Mouse (Mus musculus) adipocyte (in vitro differentiated cells): ENCODE results near the gene Fry.

Source experiments
- DNase-seq: peaks from one replicate; pipeline ENCODE4 v3.0.0-alpha.2; 2016; ENCODE audit warnings: low spot score

Fry gene

DNA sequence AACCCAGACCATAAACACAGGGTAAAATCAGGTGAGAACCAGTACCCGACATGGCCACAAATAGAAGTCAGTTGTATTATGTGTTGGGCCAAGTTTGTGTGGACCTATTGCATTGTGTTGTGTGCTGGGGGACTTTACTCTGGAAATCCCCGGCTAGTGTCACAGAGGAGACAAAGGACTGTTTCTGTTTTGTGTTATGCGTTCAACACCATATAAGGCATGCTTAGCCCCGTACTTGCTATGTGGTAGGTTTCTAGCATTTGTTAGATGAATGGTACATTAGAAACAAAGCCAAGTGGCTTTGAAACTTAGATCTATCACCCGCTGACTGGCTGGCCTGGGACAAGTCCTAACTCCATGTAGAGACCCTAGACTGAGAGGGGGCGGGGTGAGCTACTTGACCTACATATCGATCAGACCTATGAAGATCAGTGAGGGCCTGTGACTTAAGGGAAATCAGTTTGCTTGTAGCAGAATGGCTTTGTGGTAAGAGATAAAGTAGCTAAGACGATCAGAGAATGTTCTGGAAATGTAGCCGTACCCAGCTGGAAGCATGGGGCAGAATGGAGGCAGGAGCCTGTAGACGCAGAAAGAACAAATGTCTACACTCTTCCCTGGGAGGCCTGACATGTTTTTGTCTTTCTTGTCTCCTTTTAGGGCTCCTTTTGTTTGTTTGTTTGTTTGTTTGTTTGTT, 105.2 kb downstream of the Fry start:
- DNase-seq = no peak

DNA sequence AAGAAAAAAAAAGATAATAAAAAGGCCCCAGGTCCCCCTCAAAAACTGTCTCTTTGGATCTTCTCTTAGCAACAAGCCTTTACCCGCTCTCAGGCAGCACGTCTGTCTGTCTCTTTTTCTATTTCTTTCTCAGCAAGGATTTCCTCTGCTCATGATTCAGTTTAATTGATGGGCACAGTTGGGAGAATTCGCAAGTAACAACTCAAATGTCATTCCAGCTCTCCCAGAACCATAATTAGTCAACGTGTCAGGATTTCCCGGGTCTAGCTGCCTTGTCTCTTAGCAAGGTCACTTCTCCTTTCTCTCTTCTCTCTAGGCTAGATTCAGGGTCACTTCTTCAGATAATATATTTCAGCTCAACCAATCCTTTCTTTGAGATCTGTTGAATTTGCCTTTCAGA, 110.6 kb downstream of the Fry start:
- no peak for DNase-seq

DNA sequence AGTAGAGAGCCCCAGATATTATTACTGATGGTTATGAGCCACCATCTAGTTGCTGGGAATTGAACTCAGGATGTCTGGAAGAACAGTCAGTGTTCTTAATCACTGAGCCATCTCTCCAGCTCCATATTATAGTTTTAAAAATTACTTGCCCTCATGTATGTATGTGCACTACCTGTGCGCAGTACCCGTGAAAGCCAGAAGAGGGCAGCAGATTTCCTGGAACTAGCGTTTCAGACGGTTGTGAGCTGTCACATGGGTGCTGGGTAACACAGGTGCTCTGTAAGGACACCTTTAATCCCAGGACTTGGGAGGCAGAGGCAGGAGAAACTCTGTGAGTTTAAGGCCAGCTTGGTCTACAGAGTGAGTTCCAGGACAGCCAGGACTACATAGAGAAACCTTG, 111.3 kb downstream of the Fry start:
- DNase-seq = no peak

DNA sequence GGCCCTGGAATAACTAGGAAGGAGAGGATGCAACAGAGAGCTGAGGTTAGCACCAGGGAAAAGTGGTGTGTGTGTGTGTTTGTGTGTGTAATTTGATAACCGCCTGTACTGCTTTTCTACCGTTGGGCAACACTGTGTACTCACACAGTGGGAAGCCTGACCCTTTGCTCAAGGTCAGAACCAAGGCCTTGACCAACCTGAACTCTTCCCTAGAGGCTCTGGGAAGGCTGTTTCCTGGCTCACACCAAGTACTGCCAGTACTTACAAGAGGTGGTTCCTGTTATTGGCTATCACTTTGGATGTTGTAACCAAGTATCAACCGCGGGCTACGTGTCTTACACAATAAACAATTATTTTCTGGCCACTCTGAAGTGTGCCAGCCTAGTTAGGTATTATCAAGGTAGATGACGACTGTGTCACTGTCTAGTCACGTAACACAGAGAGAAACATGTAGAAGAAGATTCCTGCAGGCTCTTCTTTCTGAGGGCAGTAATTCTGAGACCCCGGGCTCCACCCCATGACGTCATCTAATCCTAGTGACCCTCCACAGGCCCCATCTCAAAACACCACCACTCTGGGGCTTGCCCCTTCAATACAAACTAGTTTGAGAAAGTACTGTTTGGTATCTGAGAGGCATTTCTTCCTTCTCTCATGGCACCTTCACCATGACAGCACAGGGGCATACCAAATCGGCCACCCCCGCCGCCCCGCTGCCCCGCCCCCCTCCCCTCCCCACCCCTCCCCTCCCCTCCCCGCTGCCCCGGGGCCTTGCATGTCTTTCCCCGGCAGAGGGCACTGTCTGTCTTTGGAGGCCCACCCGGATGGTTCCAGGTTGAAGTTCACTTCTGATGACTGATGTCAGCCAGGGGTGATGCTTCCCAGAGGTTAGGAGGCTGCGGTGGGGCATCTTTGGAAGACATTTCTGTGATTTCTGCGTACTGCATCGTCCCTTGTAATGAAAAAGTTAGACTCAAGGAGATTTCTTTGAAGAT, 114.0 kb downstream of the Fry start:
- DNase-seq = no peak

DNA sequence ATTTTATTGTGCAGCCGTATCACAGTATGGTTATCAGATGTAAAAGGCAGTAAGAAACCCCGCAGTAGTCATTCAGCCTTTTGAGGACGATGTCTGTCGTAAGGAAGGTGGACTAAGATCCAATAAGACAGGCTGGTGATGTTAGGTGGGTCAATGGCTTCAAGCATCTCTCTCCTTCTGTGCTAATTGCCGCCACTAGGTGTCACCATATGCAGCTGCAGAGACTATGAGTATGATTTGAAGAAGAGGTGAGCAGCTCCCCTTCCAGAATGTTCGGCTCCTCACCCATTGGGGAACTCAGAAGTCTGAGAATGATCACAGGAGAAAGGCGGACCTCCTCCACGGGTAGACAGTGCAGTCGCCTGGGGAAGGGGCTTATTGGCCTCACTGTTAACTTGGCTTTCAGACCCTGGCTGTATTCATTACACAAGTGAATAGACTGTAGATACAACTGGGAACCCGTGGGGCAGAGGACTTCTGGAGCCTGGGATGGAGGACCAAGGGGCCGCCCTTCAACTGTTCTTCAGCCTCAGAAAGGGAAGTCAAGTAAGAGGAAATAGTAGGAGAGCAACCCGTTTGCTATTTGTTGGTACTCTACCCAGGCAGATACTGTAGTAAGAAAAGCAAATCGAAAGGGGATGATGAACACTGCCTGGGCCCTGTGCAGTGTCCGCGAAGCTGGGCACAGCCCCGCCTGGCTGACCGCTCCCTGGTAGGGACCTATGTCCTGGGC, 114.9 kb downstream of the Fry start:
- peak; percentile 47 for DNase-seq

DNA sequence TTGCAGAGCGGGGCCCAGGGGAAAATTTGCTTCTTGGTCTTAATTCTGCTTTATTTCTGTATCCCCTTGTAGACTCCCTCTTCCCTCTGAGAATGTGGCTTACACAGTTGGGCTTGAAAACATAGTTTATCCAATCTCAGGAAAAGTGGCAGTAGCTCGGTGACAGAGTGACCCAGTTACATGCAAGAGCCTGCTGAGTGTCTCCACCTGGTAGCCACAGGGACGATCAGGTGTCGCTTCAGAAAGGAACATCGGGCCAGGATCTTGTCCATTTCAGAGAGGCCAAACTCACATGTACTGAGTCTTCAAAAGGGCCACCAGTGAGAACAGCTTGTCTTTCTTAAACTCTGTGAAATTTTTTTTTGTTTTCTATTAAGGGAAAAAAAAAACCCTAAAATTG, 117.5 kb downstream of the Fry start:
- no peak for DNase-seq

DNA sequence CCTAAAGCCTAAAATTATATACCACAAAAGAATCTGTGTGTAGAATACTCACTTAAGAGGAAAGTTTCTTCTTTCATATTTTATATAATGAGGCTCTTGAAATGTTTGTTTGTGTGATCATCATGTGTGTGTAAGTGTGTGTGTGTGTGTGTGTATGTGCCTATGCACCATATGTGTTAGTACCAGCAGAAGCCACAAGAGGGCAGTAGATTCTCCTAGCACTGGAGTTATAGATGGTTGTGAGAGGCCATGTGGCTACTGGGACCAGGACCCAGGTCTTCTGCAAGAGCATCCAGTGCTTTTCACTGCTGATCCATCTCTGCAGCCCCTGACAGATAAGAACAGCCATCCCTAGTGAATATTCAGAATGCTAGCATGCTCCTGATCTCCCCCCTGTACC, 118.2 kb downstream of the Fry start:
- no peak for DNase-seq

DNA sequence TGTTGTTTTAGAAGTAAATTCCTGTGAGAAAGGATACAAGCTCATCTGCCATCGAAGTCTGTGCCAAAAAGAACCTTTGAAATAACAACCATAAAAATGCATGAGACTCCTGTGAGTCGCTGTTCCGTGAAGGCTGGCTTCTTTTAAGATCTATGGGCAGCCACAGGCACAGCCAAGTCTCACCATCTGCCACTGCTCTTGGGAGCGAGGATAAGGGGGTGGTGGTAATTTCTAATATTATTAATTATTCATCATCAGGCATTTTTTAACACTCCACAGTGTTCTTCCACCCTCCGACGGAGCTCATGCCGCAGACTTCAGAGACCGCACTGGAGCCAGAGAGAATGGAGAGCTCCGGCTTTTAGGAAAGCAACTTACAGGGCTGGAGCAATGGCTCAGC, 123.2 kb downstream of the Fry start:
- no peak for DNase-seq

DNA sequence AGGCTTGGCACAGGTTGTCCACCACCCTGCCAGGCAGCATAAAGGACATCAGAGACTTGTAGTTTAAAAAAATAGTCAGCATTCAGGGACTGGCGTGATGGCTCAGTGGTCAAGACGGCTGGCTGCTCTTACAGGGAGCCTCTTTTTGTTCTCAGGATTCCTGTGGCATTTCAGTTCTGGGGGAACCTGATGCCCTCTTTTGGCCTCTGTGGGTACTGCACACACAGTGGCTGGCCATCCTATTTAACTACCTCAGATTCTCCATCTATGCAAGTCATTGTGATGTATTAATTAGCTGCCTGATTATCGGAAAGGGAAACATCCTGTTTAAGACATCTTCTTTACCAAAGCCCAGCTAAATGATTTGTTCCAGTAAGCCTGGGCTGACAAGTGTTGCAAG, 128.3 kb downstream of the Fry start:
- no peak for DNase-seq

DNA sequence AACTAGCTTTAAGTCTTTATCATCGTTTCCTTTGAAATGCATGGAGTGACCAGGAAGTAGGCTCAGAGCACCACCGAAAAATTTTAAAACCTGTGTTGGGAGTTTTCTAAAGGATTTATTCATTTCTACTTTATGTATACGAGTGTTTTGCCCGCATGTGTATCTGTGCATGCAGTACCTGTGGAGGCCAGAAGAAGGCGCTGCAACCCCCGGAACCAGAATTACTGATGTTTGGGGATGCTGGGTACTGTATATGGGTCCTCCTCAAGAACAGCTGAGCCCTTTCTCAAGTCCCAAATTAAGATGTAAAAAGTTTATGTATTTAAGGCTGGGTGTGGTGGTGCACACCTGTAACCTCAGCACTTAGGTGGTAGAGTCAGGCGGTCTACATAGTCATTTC, 139.3 kb downstream of the Fry start:
- no peak for DNase-seq

DNA sequence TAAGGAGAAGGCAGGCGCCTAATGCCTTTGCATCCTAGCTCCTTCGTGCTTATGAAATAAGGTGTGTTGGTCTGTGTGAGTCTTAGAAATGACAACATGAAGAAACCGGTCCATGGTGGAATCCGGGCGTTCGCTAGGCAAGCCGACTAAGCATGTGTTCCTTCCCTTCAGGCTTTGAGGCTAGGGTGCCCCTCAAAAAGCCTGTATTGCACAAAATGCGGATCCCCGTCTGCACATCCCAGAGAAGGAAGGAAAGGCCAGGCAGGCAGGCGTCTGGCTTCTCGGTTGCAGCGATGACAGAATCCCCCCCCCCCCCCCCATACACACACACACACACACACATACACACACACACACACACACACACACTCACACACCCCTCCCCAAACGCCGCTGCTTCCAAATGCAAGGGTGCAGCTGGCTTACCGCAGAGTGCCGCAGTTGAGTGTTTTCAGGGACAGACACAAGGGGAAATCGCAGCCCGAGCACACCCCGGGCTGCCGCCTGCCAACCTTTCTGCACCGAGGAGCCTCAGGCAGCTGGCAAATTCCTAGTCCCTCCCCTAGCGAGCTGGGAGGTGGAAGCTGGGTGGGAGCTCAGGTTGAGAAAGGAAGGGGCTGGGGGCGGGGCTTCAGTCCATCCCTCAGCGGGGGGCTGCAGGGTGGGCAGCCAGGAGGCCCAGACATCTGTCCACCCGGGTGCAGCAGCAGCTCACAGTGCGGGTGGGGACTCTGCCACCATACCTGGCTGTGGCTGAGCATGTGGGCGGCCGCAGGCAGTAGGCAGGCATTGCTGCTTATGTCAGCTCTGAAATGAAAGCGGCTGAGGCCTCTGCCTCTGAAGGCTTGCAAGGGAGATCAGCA, 141.0 kb downstream of the Fry start:
- no peak for DNase-seq

DNA sequence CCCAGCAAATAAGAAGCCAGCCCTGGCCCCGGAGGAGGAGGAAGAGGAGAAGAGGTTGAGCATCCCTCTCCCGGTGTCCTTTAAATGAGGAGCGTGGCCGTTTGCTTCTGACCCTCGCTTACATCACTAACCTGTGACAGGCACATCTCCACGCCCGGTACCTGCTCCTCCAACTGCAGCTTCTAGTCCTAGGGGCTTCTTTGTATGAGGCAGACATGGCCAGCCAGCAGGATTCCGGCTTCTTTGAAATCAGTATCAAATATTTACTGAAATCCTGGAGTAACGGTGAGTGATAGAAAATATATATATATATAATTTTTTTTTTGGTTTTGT, 141.6 kb downstream of the Fry start:
- DNase-seq = no peak

DNA sequence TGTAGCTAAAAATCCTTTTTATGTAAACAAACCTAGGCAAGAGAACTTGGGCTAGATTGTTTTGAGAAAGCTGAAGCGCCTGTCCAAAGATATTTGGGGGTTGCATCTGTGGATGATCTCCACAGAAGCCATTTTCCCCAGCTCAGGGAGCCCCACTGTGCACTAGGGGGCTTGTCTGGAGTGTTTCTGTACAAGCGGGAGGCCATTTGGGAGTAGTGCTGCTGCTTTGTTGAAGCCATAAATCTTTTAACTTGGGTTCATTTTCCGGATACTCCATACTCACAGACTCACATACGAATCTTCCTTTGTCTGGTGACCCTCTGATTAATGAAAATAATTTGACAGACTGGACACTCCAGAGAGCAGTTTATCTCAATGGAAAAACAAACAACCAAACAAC, 142.9 kb downstream of the Fry start:
- no peak for DNase-seq

DNA sequence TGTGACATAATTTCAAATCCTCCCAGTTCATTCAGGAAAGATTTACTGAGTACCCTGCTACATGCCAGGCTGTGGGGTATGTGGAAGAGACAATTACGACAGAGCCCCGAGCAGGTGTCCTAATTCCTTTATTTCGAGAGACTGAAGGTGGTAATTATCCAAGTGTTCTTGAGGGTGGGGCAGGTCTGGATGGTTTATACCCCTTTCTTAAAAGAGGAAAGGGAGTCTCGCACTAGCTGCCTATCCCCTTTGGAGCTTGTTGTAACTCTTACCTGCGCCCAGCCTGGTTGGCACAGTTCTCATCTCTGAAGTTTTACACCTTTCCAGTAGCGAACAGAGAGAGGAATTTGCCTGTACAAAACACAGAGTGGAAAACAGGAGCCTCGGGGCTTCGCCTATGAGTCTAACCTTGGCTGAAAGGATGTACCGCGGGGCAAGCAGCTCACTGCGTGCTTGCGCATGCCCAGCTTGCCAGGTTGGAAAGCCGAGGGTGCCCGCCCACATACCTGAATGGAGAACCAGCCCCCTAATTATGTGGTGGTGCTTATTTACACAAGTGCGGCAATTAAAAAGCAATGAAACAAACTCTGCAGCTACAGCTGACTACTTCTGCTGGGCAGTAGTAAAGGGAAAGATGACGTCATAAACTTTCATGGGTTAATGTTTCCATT, 143.7 kb downstream of the Fry start:
- DNase-seq = no peak

DNA sequence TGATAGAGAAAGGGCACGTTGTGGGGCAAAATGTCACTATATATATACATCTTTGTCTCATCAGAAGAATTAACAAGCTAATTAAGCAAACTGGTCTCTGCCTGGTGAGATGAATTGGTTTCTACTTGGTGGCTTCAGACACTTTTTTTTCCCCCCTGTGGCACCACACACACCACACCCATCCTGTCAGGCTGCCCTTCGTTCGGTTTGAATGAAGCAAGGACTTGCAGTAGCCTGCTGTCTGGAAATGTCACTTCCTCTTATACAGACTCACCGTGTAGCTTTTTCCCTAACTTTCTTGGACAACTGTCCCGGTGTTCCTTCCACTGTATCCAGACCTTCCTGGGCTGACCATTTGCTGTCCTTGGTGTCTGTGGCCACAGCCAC, 144.3 kb downstream of the Fry start:
- no peak for DNase-seq

DNA sequence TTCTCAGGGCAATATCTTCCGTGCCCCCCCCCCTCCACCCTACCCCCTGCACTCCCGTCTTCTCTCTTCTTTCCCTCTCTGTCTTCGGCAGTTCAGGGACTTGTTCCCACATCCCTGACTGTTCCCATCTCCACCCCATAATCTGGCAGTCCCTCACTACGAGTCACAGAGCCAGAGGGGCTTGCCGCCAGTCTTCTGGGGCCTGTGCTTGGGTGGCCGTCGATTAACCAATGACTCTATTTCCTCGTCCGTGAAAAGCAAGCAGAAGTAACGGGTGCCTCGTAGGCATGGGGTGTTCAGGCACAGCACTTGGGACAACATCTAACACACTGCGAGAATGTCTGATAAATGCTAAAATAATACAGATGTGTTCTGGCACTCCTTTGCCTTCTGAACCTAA, 144.7 kb downstream of the Fry start:
- no peak for DNase-seq

DNA sequence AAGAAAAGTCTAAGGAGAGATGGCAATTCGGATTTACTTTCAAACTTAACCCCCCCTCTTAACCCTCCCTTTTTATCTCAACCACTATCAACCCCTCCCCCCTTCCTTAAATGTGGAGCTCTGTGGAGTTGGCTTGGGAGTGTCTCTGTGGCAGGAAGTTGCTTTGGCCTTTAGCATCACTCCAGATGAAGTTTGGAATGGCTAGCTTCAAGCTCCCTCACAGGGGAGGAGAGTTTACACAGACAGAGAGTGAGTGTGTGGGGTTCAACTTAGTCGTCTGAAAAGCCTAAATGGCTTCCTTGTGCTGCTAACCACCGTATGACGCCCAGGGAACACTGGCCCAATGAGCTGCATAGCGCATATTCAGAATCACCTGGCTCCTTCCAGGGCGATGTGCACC, 145.2 kb downstream of the Fry start:
- no peak for DNase-seq

DNA sequence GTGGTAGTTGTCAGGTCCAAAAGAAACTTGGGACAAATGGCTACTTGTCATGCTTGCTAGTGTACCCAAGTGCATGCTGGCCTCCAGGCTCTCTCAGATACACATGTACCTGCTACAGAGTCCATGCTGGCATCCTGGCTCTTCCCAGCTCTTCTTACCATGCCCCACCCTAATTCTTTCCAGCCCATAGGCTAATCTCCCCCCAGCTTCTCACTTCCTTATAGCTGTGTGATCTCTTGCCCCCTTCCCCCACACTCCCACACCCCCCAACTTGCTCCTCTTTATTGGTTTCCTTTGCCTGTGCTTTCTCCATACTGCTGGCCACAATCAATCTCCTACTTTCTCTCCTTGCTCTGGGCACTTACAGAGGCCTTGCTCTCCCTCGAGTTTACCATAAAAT, 146.6 kb downstream of the Fry start:
- no peak for DNase-seq

DNA sequence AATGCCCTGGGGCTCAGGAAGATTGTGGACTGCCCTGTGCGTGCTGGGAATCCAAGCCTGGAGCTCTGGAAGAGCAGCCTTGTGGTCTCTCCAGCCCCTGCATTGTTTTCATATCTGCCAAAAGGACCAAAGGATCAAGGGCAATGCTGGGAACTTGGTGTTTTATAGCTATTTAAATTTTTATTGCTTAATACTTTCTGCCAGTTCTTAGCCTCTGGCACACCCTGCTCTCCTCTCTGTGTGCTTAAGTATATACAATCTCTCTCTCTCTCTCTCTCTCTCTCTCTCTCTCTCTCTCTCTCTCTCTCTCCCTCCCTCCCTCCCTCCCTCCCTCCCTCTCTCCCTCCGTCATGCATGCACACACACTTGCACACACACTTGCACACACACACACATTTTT, 147.5 kb downstream of the Fry start:
- no peak for DNase-seq

DNA sequence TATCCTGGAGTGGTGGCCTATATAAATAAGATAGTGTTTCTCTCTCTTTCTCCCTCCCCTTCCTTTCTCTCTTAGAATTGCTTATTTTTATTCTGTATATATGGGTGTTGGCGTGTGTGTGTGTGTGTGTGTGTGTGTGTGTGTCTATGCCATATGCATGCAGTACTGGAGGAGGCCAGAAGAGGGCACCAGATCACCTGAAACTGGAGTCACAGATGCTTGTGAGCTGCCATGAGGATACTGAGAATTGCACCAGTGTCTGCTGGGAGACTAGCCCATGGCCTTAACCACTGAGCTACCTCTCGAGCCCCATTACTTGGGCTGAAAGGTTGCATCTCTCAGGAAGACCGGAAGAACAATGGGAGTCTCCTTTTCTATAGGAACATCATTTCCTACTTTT, 149.8 kb downstream of the Fry start:
- no peak for DNase-seq

DNA sequence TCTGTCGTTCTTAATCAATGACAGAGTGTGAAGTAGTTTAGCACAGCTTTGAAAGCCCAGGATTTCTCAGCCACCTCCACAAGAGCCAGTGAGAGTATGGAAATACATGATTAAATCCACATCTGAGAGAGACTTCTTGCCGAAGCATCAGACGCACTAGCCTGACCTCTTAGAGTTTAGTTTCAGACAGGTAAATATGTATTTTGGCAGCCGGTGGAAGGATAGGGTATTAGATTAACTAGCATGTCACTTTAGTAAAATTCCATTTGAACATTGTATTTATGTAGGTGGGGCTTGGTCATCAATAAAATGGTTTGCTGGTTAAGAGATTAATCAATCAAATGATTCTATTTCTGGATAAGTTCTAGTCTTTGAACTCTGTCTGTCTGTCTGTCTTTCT, 152.0 kb downstream of the Fry start:
- no peak for DNase-seq

DNA sequence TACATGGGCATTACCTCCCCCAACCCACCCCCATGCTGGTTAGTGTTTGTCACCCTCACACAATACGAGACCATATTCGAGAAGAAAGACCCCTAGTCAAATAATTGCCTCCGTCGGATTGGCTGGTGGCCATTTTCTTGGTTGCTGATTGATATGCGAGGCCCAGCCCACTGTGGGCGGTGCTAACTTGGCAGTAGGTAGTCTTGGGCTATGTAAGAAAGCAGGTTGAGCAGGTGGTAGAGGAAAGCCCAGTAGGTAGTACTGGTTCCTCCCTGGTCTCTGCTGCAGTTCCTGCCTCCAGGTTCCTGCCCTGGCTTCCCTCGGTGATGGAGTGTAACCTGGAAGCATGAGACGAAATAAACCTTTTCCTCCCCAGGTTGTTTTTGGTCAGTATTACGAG, 153.7 kb downstream of the Fry start:
- no peak for DNase-seq
